Mouse (Mus musculus): ENCODE results near the gene Rgs9.

Gene Rgs9

GRCm38 (mm10) chr11:109175376-109175969, 122.5 kb downstream of the Rgs9 start:
- no peak for DNase-seq (ENCODE audit: low read depth, low spot score)

Measured in A20 (cell line).